Mouse (Mus musculus) forebrain, embryonic 15.5 days (tissue): Measurements from ENCODE around the gene Arfip1. TPM values are rescaled to one million over a fixed set of nuclear protein-coding genes. Genes with fewer than 3 reads are reported as not detected.

ENCODE experiments used
- ATAC-seq: fragments of 200-750 bp; cut with Nextera tagmentation; replicated peaks from 2 replicates; pipeline ENCODE4 v1.8.0; 2017; ENCODE audit warnings: mild to moderate bottlenecking, moderate TSS enrichment, moderate library complexity
- H3K27ac ChIP-seq: fragments of 300-500 bp; sonication (generic); replicated peaks from 2 replicates; pipeline ENCODE4 v1.5.1; 2015; ENCODE audit warnings: mild to moderate bottlenecking, inconsistent platforms
- H3K27me3 ChIP-seq: fragments of 300-500 bp; sonication (generic); 2 replicates; pipeline ENCODE4 v1.6.1; 2015; ENCODE audit warnings: inconsistent platforms
- H3K36me3 ChIP-seq: fragments of 300-500 bp; sonication (generic); 2 replicates; pipeline ENCODE4 v1.6.1; 2015; ENCODE audit warnings: mild to moderate bottlenecking, inconsistent platforms
- H3K4me1 ChIP-seq: fragments of 300-500 bp; sonication (generic); 2 replicates; pipeline ENCODE4 v1.6.1; 2015; ENCODE audit warnings: inconsistent platforms
- H3K4me2 ChIP-seq: fragments of 300-500 bp; sonication (generic); replicated peaks from 2 replicates; pipeline ENCODE4 v1.6.1; 2015; ENCODE audit warnings: mild to moderate bottlenecking, inconsistent platforms
- H3K4me3 ChIP-seq: fragments of 300-500 bp; sonication (generic); 2 replicates; pipeline ENCODE4 v1.5.1; 2015; ENCODE audit warnings: mild to moderate bottlenecking, inconsistent platforms
- H3K9ac ChIP-seq: fragments of 300-500 bp; sonication (generic); replicated peaks from 2 replicates; pipeline ENCODE4 v1.6.1; 2015; ENCODE audit warnings: mild to moderate bottlenecking, inconsistent platforms
- H3K9me3 ChIP-seq: fragments of 300-500 bp; sonication (generic); 2 replicates; pipeline ENCODE4 v1.6.1; 2016; ENCODE audit warnings: inconsistent platforms
- WGBS: fragments of 180-500 bp; shearing (Covaris S2); methylation state at CpG from one replicate; pipeline ENCODE4 v1.1.7; 2015; ENCODE audit warnings: mixed read lengths; 5-methylcytosine and 5-hydroxymethylcytosine counted together
- polyA plus RNA-seq: library from polyadenylated mRNA; unstranded; fragments of >200 nt; fragmentation: Nextera tagmentation; extraction: Ambion mirVana; gene quantifications from 2 replicates; pipeline ENCODE4 v1.2.1, GENCODE M21; 2015

The Arfip1 gene
- polyA plus RNA-seq, 1 experiment from 2014 or later: 24.7 TPM

DNA sequence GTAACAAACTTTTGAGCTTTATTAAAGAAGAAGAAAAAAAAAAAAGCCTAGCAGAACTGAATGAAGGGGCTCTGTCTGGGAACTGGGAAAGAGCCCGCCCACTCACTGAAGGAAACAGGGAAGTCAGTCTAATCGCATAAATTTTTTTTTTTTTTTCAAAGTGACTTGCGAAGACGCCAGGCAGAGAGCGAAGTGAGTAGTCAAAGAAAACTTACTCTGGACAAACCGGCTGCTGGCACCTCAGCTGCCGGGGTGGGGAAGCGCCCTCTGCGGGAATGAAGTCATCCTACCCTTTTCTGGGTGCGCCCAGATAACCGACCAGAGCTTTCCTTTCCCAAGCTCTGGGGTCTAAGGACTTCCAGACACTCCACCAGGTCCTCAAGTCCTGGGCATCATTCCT lies 101.3 kb downstream of the Arfip1 start:
- 5% methylated on average over 11 of the region's 11 CpGs for WGBS
- no peaks in the 10 kb centered on the region for H3K36me3 ChIP-seq
- H3K9ac ChIP-seq: no peak overlapping the region
- ATAC-seq: no peak
- peak overlapping the region; percentile 95 for H3K4me2 ChIP-seq
- peak overlapping the region; percentile 59 for H3K4me3 ChIP-seq
- H3K27me3 ChIP-seq: peaks cover 27% of the 10 kb centered on the region; the same call in 1 of the 2 replicates
- H3K4me1 ChIP-seq: peaks cover 20% of the 10 kb centered on the region
- H3K9me3 ChIP-seq: no peaks in the 10 kb centered on the region
- H3K27ac ChIP-seq: no peak overlapping the region

- peaks cover 27% of the 10 kb centered on the region; the same call in 1 of the 2 replicates for H3K27me3 ChIP-seq
- H3K4me1 ChIP-seq: peaks cover 20% of the 10 kb centered on the region
- under 1% methylated on average over 77 of the region's 82 CpGs for WGBS
- no peaks in the 10 kb centered on the region for H3K36me3 ChIP-seq
- H3K9me3 ChIP-seq: no peaks in the 10 kb centered on the region
- H3K9ac ChIP-seq: peak within 1 kb of the TSS; percentile 57
- H3K4me2 ChIP-seq: peak within 1 kb of the TSS; percentile 95
- peak; percentile 69 for ATAC-seq
- H3K27ac ChIP-seq: 0 out of 2 replicates have a peak within 1 kb of the TSS, but pooled peaks have one; percentile 13
- peak within 1 kb of the TSS; percentile 59 for H3K4me3 ChIP-seq
Measured at GRCm38 (mm10) chr3:84480006-84480897, 102.2 kb downstream of the Arfip1 start, which contains the start of gene Fhdc1. TSS of gene Fhdc1 (minus strand) at chr3:84480429.

DNA sequence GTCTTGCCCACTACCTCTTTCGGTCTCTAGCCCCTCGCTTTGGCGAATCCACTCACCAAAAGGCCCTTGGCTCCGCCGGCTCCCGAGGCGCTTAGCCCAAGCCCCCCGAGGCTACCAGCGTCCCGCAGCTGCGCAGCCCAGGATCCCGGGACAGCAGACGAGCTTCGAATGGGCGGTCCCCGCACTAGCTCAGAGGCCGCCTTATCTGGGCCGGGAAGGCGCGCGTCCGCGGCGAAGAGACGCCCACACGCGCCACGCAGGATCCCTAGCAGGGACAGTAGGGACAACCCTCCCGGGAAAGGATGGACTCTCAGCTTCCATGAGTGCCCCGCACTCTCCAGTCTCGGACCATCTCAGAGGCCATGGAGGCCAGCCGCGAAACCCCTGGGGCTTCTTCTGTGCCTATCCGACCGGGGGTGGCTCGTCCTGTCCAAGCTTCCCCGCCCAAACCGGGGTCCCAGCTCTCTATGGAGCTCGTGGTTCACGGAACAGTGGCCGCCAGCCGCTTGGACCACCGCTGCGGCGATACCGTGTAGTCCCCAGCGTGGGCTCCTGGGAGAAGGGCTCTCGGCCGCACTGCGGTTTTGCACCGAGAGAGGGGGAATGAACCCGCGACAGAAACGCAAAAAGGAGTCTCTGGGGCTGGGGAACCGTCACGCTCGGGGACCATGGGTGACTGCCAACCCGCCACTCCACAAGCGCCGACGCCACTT lies 103.0 kb downstream of the Arfip1 start:
- H3K4me2 ChIP-seq: peak overlapping the region; percentile 95
- H3K9ac ChIP-seq: peak overlapping the region; percentile 57
- H3K9me3 ChIP-seq: no peaks in the 10 kb centered on the region
- 1% methylated on average over 61 of the region's 61 CpGs for WGBS
- H3K27ac ChIP-seq: no peak overlapping the region
- peak; percentile 57 for ATAC-seq
- H3K36me3 ChIP-seq: no peaks in the 10 kb centered on the region
- H3K4me3 ChIP-seq: peak overlapping the region; percentile 59
- H3K4me1 ChIP-seq: peaks cover 20% of the 10 kb centered on the region
- H3K27me3 ChIP-seq: peaks cover 27% of the 10 kb centered on the region; the same call in 1 of the 2 replicates

DNA sequence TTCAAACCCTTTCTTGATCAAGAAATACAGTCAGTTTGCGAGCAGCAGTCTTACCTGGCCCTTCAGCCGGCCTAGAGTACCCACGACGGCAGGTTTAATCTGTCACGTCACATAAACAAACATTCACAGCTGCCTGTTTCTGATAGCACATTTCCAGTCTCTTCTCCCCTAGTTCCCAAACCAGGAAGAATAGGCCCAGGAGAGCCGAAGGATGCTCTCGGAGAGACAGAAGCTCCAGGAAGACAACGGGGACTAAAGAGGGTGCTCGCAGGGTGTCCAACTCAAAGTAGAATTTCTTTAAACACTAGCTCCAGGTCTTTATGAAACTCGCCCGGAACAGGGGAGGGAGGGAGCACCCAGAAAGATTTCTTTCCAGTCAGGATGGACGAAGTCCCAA lies 103.5 kb downstream of the Arfip1 start:
- Histone ChIP-seq H3K4me1 (peaks cover 20% of the 10 kb centered on the region), H3K27me3 (peaks cover 27% of the 10 kb centered on the region; the same call in 1 of the 2 replicates), H3K9ac (peak overlapping the region; percentile 57), H3K36me3 (no peaks in the 10 kb centered on the region), H3K27ac (no peak overlapping the region), H3K4me2 (peak overlapping the region; percentile 95), H3K9me3 (no peaks in the 10 kb centered on the region), H3K4me3 (peak overlapping the region; percentile 59)
- no peak for ATAC-seq
- WGBS: 2% methylated on average over 12 of the region's 12 CpGs

- 11% methylated on average over 7 of the region's 7 CpGs for WGBS
- H3K9ac ChIP-seq: no peak overlapping the region
- H3K27ac ChIP-seq: no peak overlapping the region
- no peaks in the 10 kb centered on the region for H3K9me3 ChIP-seq
- peak overlapping the region; percentile 95; the same call in 1 of the 2 replicates for H3K4me2 ChIP-seq
- peaks cover 27% of the 10 kb centered on the region; the same call in 1 of the 2 replicates for H3K27me3 ChIP-seq
- H3K36me3 ChIP-seq: no peaks in the 10 kb centered on the region
- no peak for ATAC-seq
- H3K4me1 ChIP-seq: peaks cover 20% of the 10 kb centered on the region
- no peak overlapping the region for H3K4me3 ChIP-seq
Measured at GRCm38 (mm10) chr3:84478195-84478594, 104.2 kb downstream of the Arfip1 start.

DNA sequence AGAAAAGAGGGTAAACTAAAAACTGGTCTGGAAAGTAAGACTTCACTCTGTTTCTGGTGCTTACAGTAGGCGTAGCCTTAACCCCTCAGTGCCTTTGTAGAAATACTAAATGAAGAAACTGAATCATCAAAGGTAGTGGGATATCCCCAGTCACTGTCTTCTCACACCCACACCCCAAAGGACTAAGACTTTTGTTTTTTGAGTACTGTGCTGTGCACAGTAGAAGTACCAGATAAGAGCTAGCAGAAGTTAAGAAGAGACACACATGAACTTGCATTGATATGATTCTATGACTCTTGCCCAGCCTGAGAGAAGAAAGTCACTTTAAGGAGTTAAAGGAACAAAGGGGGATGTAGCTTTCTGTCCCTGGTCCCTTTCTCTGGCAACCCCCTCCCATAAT lies 104.9 kb downstream of the Arfip1 start:
- H3K4me2 ChIP-seq: no peak overlapping the region
- H3K9ac ChIP-seq: no peak overlapping the region
- no peak overlapping the region for H3K27ac ChIP-seq
- H3K9me3 ChIP-seq: no peaks in the 10 kb centered on the region
- ATAC-seq: no peak
- no peak overlapping the region for H3K4me3 ChIP-seq
- H3K27me3 ChIP-seq: peaks cover 27% of the 10 kb centered on the region; the same call in 1 of the 2 replicates
- WGBS: 85% methylated on average over 1 of the region's 1 CpGs
- peaks cover 20% of the 10 kb centered on the region for H3K4me1 ChIP-seq
- no peaks in the 10 kb centered on the region for H3K36me3 ChIP-seq

DNA sequence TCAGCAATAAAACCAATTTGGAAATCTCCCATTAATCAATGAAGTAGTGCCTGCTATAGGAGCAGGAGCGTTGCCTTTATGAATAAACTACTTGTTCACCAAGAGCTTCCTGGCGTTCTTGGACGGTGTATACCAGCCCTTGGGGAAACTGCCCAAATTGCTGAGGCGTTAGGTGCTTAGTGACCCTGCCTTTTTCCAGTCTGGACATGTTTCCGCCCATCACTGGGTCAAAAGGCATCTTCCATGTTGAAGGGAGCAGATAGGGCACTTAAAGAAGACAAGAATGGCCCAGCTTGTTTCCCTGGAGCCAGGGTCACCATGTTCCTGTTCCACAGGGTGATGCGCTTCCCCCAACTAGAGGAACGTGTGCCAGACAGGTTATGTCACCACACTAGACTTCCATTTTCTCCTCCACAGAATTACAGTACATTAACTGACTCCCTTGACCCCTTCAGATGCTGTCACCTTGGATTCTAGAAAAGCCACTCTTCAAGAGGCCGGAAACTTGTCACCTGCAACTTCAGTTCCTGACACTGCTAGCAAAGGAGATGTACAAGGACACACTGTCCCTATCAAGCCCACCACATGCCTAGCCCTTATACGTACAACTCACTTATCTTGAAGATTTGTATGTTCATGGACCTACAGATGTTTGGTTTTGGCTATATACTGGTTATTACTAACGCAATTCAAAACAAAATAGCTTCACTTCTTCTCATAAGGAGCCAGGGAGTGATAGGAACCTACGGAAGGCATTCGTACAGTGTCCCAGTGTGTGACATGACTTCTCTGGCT lies 107.2 kb downstream of the Arfip1 start:
- ATAC-seq: no peak
- Histone ChIP-seq H3K4me2 (no peak overlapping the region), H3K27me3 (peaks cover 21% of the 10 kb centered on the region; the same call in 1 of the 2 replicates), H3K9me3 (no peaks in the 10 kb centered on the region), H3K4me3 (no peak overlapping the region), H3K36me3 (no peaks in the 10 kb centered on the region), H3K4me1 (peaks cover 12% of the 10 kb centered on the region), H3K9ac (no peak overlapping the region), H3K27ac (no peak overlapping the region)
- 91% methylated on average over 12 of the region's 12 CpGs for WGBS

- H3K9me3 ChIP-seq: no peaks in the 10 kb centered on the region
- peaks cover 7% of the 10 kb centered on the region for H3K4me1 ChIP-seq
- H3K4me3 ChIP-seq: no peak overlapping the region
- H3K36me3 ChIP-seq: no peaks in the 10 kb centered on the region
- WGBS: 84% methylated on average over 6 of the region's 6 CpGs
- no peak for ATAC-seq
- H3K9ac ChIP-seq: no peak overlapping the region
- H3K4me2 ChIP-seq: no peak overlapping the region
- no peak overlapping the region for H3K27ac ChIP-seq
- H3K27me3 ChIP-seq: peaks cover 21% of the 10 kb centered on the region; the same call in 1 of the 2 replicates
Measured at GRCm38 (mm10) chr3:84474398-84474797, 108.0 kb downstream of the Arfip1 start.

- no peaks in the 10 kb centered on the region for H3K4me1 ChIP-seq
- H3K9me3 ChIP-seq: no peaks in the 10 kb centered on the region
- no peaks in the 10 kb centered on the region for H3K36me3 ChIP-seq
- WGBS: 71% methylated on average over 5 of the region's 5 CpGs
- H3K4me3 ChIP-seq: no peak overlapping the region
- H3K9ac ChIP-seq: no peak overlapping the region
- no peak for ATAC-seq
- no peak overlapping the region for H3K27ac ChIP-seq
- H3K4me2 ChIP-seq: no peak overlapping the region
- H3K27me3 ChIP-seq: 0 out of 2 replicates have a peak, but pooled peaks cover 11% of the 10 kb centered on the region
Measured at GRCm38 (mm10) chr3:84472955-84473354, 109.5 kb downstream of the Arfip1 start.

GRCm38 (mm10) chr3:84472527-84472926 lies 109.9 kb downstream of the Arfip1 start:
- Histone ChIP-seq H3K4me2 (no peak overlapping the region), H3K4me3 (no peak overlapping the region), H3K4me1 (no peaks in the 10 kb centered on the region), H3K27ac (no peak overlapping the region), H3K36me3 (no peaks in the 10 kb centered on the region), H3K9me3 (no peaks in the 10 kb centered on the region), H3K27me3 (0 out of 2 replicates have a peak, but pooled peaks cover 8% of the 10 kb centered on the region), H3K9ac (no peak overlapping the region)
- WGBS: 44% methylated on average over 3 of the region's 3 CpGs
- no peak for ATAC-seq

DNA sequence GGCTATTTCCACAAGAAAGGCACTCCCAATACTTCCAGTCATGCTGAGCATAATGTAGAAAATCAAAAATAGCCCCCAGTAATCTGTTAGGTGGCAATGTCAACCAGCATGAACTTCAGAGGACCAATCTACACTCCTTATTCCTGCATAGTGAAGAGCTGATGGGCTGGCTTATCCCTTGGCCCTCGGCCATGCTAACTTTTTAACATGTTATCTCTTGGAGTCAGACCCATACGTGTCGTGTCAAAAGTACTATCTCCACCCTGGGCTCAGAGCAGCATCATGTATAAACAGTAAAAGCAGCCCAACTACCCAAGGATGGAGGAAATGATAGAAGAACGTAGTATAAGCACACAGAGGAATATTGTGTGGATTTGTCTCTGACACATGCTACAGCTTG lies 111.3 kb downstream of the Arfip1 start:
- Histone ChIP-seq H3K9ac (no peak overlapping the region), H3K9me3 (no peaks in the 10 kb centered on the region), H3K36me3 (no peaks in the 10 kb centered on the region), H3K4me2 (no peak overlapping the region), H3K27ac (no peak overlapping the region), H3K4me3 (no peak overlapping the region), H3K27me3 (no peaks in the 10 kb centered on the region), H3K4me1 (no peaks in the 10 kb centered on the region)
- ATAC-seq: no peak
- 90% methylated on average over 4 of the region's 4 CpGs for WGBS
